Mouse (Mus musculus) adrenal gland, adult 2 months (tissue): Measurements from ENCODE around the gene Daxx. TPM values are rescaled to one million over a fixed set of nuclear protein-coding genes. Genes with fewer than 3 reads are reported as not detected.

Source experiments
- microRNA-seq, 2 experiments: library from miRNA; unstranded; fragments of <30 nt; microRNA quantifications; one replicate each; pipeline ENCODE4 v1.2.0; 2021
- polyA plus RNA-seq: library from polyadenylated mRNA; depleted of rRNA; stranded (reverse); fragments of >200 nt; gene quantifications from 2 replicates; pipeline ENCODE4 v1.2.3, GENCODE M21; 2012; rRNA removed
- total RNA-seq, 2 experiments: library from RNA; stranded (reverse); gene quantifications; 2 replicates each; pipeline ENCODE4 v1.2.3; 2021

Gene Daxx
- total and polyA plus RNA-seq, 3 experiments = 29.0 to 65.7 (median 30.3) TPM

Small RNA genes within 50 kb of the gene (microRNA-seq; reads per million reads assigned to microRNA genes)
- 0 reads per million in 2 experiments for gene Gm27740

Other genes starting within 250 kb of the Daxx start
- 100 to 1,000 TPM; 142 to 166 TPM for gene Hnrnpm, start 222.6 kb upstream of the Daxx start, total RNA-seq
- gene Hnrnpm, start 222.6 kb upstream of the Daxx start, polyA plus RNA-seq = 66.7 and 70.9 TPM in 2 replicates
- gene March2, start 190.7 kb upstream of the Daxx start, total RNA-seq = 100 to 1,000 TPM; 112 to 117 TPM
- 150 and 170 TPM in 2 replicates for gene March2, start 190.7 kb upstream of the Daxx start, polyA plus RNA-seq
- gene Rab11b, start 148.9 kb upstream of the Daxx start, total RNA-seq = 100 to 1,000 TPM; 247 to 267 TPM
- gene Rab11b, start 148.9 kb upstream of the Daxx start, polyA plus RNA-seq = 522 and 543 TPM in 2 replicates
- gene Angptl4, start 127.6 kb upstream of the Daxx start, total RNA-seq = 100 to 1,000 TPM in 1 of 2 experiments, 10 to 100 TPM in 1; 44.5 to 100 TPM
- gene Angptl4, start 127.6 kb upstream of the Daxx start, polyA plus RNA-seq = 131 and 261 TPM in 2 replicates
- gene Kank3, start 98.9 kb upstream of the Daxx start, total RNA-seq = 10 to 100 TPM; 55.9 to 66.2 TPM
- gene Kank3, start 98.9 kb upstream of the Daxx start, polyA plus RNA-seq = 164 and 195 TPM in 2 replicates
- gene Rps28, start 84.9 kb upstream of the Daxx start, total RNA-seq = 1,000 to 10,000 TPM; 1,533 to 1,560 TPM
- 387 and 446 TPM in 2 replicates for gene Rps28, start 84.9 kb upstream of the Daxx start, polyA plus RNA-seq
- 100 to 1,000 TPM; 507 to 539 TPM for gene Ndufa7, start 84.8 kb upstream of the Daxx start, total RNA-seq
- 556 and 578 TPM in 2 replicates for gene Ndufa7, start 84.8 kb upstream of the Daxx start, polyA plus RNA-seq
- 10 to 100 TPM; 34.2 to 42.8 TPM for gene Cd320, start 66.3 kb upstream of the Daxx start, total RNA-seq
- gene Cd320, start 66.3 kb upstream of the Daxx start, polyA plus RNA-seq = 85.2 and 99.1 TPM in 2 replicates
- not detected for gene Gm7029, start 35.6 kb upstream of the Daxx start, total RNA-seq
- gene Gm7029, start 35.6 kb upstream of the Daxx start, polyA plus RNA-seq = not detected in 2 replicates
- gene Kifc1, start 18.8 kb upstream of the Daxx start, total RNA-seq = 1 to 10 TPM; 1.4 to 1.6 TPM
- gene Kifc1, start 18.8 kb upstream of the Daxx start, polyA plus RNA-seq = 1.8 and 2.5 TPM in 2 replicates
- not detected for gene Platr17, start 4.3 kb upstream of the Daxx start, total RNA-seq
- gene Platr17, start 4.3 kb upstream of the Daxx start, polyA plus RNA-seq = not detected in 2 replicates
- gene Tapbp, start 6.5 kb downstream of the Daxx start, total RNA-seq = 100 to 1,000 TPM; 151 to 171 TPM
- gene Tapbp, start 6.5 kb downstream of the Daxx start, polyA plus RNA-seq = 244 and 245 TPM in 2 replicates
- 10 to 100 TPM; 26.1 to 38.3 TPM for gene Zbtb22, start 6.5 kb downstream of the Daxx start, total RNA-seq
- 52.1 and 57.1 TPM in 2 replicates for gene Zbtb22, start 6.5 kb downstream of the Daxx start, polyA plus RNA-seq
- gene Rgl2, start 20.1 kb downstream of the Daxx start, total RNA-seq = 10 to 100 TPM; 44.2 to 44.4 TPM
- 237 and 298 TPM in 2 replicates for gene Rgl2, start 20.1 kb downstream of the Daxx start, polyA plus RNA-seq
- gene Pfdn6, start 30.9 kb downstream of the Daxx start, total RNA-seq = 100 to 1,000 TPM in 1 of 2 experiments, 10 to 100 TPM in 1; 69.7 to 100 TPM
- gene Pfdn6, start 30.9 kb downstream of the Daxx start, polyA plus RNA-seq = 5.0 and 6.8 TPM in 2 replicates
- gene Wdr46, start 31.2 kb downstream of the Daxx start, total RNA-seq = 10 to 100 TPM; 35.4 to 38.4 TPM
- 18.9 and 25.6 TPM in 2 replicates for gene Wdr46, start 31.2 kb downstream of the Daxx start, polyA plus RNA-seq
- gene B3galt4, start 42.1 kb downstream of the Daxx start, total RNA-seq = 1 to 10 TPM; 4.0 to 6.5 TPM
- gene B3galt4, start 42.1 kb downstream of the Daxx start, polyA plus RNA-seq = 21.2 and 21.3 TPM in 2 replicates
- gene Vps52, start 46.4 kb downstream of the Daxx start, total RNA-seq = 10 to 100 TPM; 52.8 to 55.1 TPM
- gene Vps52, start 46.4 kb downstream of the Daxx start, polyA plus RNA-seq = 88.4 and 107 TPM in 2 replicates
- gene Rps18, start 46.6 kb downstream of the Daxx start, total RNA-seq = 100 to 1,000 TPM; 541 to 790 TPM
- gene Rps18, start 46.6 kb downstream of the Daxx start, polyA plus RNA-seq = 153 and 176 TPM in 2 replicates
- gene H2-K1, start 90.9 kb downstream of the Daxx start, total RNA-seq = 100 to 1,000 TPM; 577 to 669 TPM
- gene H2-K1, start 90.9 kb downstream of the Daxx start, polyA plus RNA-seq = 2,584 and 2,844 TPM in 2 replicates
- 10 to 100 TPM; 41.4 to 57.0 TPM for gene Ring1, start 115.3 kb downstream of the Daxx start, total RNA-seq
- gene Ring1, start 115.3 kb downstream of the Daxx start, polyA plus RNA-seq = 70.0 and 92.4 TPM in 2 replicates
- gene H2-Ke6, start 118.6 kb downstream of the Daxx start, total RNA-seq = 100 to 1,000 TPM; 252 to 263 TPM
- gene H2-Ke6, start 118.6 kb downstream of the Daxx start, polyA plus RNA-seq = 362 and 465 TPM in 2 replicates
- gene Slc39a7, start 122.3 kb downstream of the Daxx start, total RNA-seq = 100 to 1,000 TPM; 156 to 217 TPM
- 291 and 321 TPM in 2 replicates for gene Slc39a7, start 122.3 kb downstream of the Daxx start, polyA plus RNA-seq
- gene Rxrb, start 122.4 kb downstream of the Daxx start, total RNA-seq = 10 to 100 TPM; 47.5 to 54.9 TPM
- gene Rxrb, start 122.4 kb downstream of the Daxx start, polyA plus RNA-seq = 150 and 161 TPM in 2 replicates
- 1 to 10 TPM; 1.0 to 1.1 TPM for gene Col11a2, start 130.0 kb downstream of the Daxx start, total RNA-seq
- 0.35 and 1.7 TPM in 2 replicates for gene Col11a2, start 130.0 kb downstream of the Daxx start, polyA plus RNA-seq
- under 1 TPM in 1 of 2 experiments, not detected in 1; 0.62 TPM for gene H2-Oa, start 182.9 kb downstream of the Daxx start, total RNA-seq
- gene H2-Oa, start 182.9 kb downstream of the Daxx start, polyA plus RNA-seq = 1.9 TPM in 2 replicates
- 10 to 100 TPM; 14.4 to 18.9 TPM for gene H2-DMa, start 210.1 kb downstream of the Daxx start, total RNA-seq
- gene H2-DMa, start 210.1 kb downstream of the Daxx start, polyA plus RNA-seq = 24.2 and 27.4 TPM in 2 replicates
- 100 to 1,000 TPM; 173 to 286 TPM for gene Brd2, start 213.2 kb downstream of the Daxx start, total RNA-seq
- gene Brd2, start 213.2 kb downstream of the Daxx start, polyA plus RNA-seq = 103 and 104 TPM in 2 replicates
- 1 to 10 TPM; 2.0 to 3.4 TPM for gene H2-DMb2, start 233.9 kb downstream of the Daxx start, total RNA-seq
- 1.3 and 2.3 TPM in 2 replicates for gene H2-DMb2, start 233.9 kb downstream of the Daxx start, polyA plus RNA-seq
- 10 to 100 TPM in 1 of 2 experiments, 1 to 10 TPM in 1; 6.4 to 12.3 TPM for gene H2-DMb1, start 243.7 kb downstream of the Daxx start, total RNA-seq
- 32.6 and 33.3 TPM in 2 replicates for gene H2-DMb1, start 243.7 kb downstream of the Daxx start, polyA plus RNA-seq